Mouse (Mus musculus) R1 (cell line): ENCODE measurements around the gene Glrx2.
A peak's percentile ranks its signal among the peaks of the same experiment; 100 is the strongest.
"Not testable (repeated sequence)": the region's sequence is repeated elsewhere in the genome, so short reads cannot be mapped to it uniquely, and the experiment has no call there.

ENCODE experiments used
- DNase-seq: peaks from one replicate; pipeline ENCODE4 v3.0.0-alpha.2; 2018; ENCODE audit warnings: low read depth, low spot score

Gene Glrx2

GRCm38 (mm10) chr1:143716038-143716437, at the start of gene Glrx2:
Gene Glrx2 (plus strand): TSS chr1:143716338.
- DNase-seq, result not testable (repeated sequence)

DNA sequence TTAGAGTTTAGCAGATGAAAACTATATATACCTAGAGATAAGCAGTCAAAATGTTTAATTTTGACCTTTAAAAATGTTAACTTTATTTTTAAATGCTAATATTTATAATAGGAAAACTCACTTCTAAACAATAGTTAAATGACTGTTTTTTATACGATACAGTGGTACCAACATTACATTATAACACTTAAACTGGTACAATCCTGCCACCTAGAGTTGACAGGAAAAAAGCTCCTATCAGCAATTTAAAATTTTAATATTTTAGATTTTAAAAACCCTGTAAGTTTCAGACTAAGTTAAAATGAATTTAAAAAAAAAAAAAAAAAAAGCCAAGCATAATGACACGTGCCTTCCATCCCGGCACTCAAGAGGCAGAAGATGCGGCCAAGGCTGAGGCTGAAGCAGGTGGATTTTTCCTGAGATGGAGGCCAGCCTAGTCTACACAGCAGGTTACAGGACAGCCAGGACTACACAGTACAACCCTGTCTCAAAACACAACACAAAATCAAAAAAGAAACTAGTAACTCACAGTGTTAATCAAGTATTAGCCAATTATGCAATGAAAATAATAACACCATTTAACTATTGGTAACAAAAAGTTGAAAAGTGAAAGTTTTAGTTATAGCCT, 40.3 kb upstream of the Glrx2 start:
- DNase-seq, result no peak

GRCm38 (mm10) chr1:143681108-143681507, 35.0 kb upstream of the Glrx2 start:
- DNase-seq, result no peak

DNA sequence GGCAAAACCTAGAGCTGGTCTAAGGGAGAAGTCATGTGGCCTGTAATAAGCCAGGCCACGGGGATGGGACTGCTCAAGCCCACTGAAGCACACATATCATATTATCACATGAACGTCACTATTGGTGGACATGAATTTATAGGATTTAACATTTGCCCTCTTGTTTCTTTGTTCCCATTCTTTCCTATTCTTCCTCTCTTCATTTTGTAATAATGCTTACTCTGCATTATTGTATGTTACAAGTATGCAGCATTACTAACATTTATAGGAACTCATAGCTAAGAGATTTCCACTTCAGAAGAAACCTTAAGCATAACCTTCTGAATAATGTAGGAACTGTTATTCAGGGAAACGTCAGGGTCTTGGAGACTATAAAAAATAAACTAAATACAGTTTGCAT, 31.3 kb upstream of the Glrx2 start:
- DNase-seq, result no peak

- DNase-seq, result peak; percentile 13
Measured at GRCm38 (mm10) chr1:143701736-143702135, 14.4 kb upstream of the Glrx2 start.

DNA sequence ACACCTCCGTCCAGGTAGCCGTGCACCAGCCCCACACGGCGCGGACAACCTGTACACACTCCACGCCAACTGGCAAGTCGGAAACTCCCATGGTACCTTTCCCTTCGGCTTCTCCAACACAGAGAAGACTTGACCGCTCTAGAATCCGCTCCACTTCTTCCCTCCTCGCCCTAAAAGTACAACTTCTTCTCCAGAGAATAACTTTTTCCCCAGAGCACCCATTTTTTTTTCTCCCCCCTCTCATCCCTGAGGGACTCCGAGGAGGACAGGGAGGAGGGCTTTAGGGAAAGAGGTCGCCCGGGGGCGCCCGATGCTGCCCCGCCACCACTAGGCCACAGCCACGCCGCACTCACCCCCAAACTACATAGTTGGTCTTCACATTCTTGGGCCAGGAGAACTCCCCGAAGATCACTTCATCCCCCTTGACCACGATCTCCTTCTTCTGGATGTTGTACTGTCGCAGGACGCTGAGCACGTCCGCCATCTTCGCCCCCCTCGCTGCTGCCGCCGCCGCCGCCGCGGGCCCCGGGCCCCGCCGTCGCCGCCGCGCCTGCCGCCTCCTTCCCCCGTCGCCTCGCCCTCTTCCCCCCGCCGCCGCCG, 13.9 kb upstream of the Glrx2 start:
- DNase-seq, result peak; percentile 67

- DNase-seq, result peak; percentile 82
Measured at GRCm38 (mm10) chr1:143702741-143703262, 13.3 kb upstream of the Glrx2 start, which contains the start of gene Cdc73. Gene Cdc73 (minus strand): TSS chr1:143702893.

DNA sequence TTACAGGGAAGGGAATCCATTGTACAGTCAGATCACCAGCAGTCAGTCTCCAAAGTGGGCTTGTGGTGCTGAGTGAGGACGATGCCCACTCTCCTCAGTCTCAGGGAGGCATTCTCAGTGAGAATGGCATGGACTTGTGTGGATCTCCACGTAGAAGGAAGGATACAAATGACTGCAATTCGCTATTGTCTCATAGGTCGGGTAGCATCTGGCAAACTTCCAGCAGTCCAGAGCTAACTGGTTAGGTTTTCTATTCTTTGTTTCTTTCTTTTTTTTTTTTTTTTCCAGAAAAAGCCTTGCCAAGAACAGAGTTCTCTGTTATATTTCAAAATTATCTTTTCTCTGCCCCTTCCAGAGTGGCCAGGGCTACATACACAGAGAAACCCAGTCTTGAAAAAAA, 9.1 kb upstream of the Glrx2 start:
- DNase-seq, result no peak

- no peak for DNase-seq
Measured at GRCm38 (mm10) chr1:143708361-143708760, 7.8 kb upstream of the Glrx2 start.

DNA sequence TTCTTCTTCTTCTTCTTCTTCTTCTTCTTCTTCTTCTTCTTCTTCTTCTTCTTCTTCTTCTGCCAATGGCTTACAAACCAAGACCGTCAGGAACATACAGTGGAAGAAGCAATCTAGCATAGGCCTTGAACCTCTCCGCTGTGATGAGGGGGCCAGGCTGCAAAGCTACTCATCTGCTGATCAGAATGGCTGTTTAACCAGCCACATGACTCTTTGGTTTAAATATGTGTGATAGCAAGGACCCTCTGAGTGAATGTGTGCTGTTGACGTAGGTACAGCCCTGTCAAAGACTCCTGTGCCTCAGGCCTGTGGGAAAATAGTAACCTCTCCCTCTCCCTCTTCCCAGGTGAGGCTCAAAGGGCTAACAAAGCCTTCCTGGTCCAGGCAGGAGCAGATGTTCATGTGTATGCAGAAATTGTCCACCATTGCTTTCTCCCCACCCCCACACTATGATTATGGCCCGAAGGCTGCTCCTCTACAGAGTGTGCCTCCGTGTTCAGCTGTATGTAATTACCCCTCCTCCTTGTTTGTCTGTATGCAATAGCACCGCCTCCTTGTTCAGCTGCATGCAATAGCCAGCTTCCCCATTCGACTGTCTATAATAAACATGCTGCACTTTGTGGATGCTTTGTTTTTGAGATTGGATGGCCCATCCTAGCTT, 6.0 kb upstream of the Glrx2 start:
- DNase-seq, result no peak

DNA sequence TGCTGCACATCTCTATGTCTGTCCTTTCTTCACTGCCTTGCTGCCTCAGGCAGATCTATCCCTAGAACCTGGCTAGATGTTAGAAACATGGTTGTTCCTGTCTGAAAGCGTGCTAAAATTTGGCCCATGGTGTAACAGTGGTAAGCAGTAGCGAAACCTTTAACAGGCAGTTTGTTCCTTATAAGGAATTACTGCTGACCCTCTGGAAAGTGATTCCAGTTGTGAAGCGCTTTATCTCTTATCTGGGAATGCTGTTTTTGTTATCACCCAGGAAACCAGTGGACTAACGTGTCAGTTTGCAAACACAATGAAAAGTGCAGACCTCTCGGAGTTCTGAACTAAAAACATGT, 5.5 kb upstream of the Glrx2 start:
- DNase-seq, result no peak

DNA sequence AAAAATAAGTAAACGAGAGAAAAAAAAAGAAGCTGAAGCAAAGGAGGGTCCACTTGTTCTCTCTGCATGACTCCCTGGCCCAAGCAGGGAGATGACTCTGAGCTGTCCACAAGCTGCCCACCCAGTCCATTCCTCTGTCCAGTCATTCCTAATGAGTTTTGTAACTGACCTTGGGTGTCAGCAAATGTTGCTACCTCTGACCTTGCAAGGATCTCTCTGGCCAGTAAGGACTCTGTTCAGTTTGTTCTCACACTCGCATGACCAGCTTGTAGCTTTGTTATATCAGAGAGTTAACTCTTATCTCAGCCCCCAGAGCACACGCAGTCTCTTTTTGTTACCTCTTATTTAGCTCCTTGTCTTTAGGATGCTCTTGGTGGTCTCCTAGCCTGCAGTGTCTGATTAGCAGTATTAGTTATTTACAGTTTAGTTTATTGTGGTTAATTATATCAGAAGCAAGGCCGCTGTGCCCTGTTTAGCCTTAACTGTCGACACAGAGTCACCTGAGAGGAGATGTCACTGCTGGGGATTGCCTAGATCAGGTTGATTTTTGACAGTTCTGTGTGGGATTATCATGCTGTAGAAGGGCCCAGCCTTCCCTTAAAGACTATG, 8.4 kb downstream of the Glrx2 start:
- no peak for DNase-seq

GRCm38 (mm10) chr1:143727701-143728445, 11.7 kb downstream of the Glrx2 start:
- DNase-seq, result no peak

DNA sequence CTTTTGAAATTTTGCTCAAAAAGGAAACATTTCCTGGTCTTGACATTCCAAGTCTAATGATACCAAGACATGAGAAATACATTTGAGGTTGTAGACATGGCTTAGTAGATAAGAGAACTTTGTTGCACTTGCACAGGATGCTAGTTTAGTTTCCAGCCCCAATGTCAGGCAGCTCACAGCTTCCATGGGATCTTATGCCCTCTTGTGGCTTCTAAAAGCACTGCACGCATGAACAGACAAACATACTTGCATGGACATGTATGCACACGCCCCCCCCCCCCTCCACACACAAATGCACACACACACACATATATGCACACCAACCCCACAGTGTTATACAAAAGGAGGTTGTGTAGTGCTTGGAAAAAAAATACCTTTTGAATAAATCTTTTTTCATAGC, 14.8 kb downstream of the Glrx2 start:
- peak; percentile 89 for DNase-seq

GRCm38 (mm10) chr1:143731691-143732090, 15.6 kb downstream of the Glrx2 start:
- DNase-seq, result peak; percentile 96

DNA sequence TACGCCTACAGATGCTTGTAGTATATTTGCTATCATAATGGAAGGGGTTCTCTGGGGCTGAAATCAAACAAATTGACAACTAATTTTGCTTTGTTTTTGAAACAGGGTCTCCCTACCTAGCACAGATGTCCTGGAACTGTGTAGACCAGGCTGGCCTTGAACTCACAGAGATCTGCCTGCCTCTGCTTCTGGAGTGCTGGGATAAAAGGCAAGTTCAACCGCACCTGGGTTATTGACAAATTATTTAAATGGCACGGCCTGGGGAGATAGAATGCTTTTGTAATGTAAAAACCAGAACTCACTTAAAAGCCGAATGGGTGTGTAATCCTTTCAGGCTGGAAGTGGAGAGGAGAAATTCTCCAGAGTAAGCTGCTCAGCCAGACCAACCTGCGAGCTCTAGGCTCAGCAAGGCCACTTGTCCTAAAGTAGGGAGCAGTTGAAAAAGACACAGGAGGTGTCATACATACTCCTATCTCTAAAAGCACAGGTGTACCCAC, 17.8 kb downstream of the Glrx2 start:
- peak; percentile 91 for DNase-seq

DNA sequence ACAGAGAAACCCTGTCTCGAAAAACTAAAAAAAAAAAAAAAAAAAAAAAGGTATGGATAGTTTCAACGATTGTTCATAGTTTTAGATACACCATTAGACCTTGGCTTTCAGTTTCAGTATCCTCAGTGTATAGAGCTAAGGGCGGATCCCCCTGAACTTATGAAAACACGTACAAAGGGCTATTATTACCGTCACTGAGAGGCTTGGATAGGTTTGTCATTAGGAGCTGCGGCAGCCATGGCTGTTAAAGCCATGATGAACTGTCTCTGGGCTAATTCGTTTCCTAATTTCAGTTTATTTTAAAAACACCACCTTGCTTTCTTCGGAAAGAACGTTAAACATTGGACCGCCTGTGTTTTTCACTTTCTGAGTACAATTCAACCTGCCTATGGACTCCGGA, 22.7 kb downstream of the Glrx2 start:
- peak; percentile 16 for DNase-seq

DNA sequence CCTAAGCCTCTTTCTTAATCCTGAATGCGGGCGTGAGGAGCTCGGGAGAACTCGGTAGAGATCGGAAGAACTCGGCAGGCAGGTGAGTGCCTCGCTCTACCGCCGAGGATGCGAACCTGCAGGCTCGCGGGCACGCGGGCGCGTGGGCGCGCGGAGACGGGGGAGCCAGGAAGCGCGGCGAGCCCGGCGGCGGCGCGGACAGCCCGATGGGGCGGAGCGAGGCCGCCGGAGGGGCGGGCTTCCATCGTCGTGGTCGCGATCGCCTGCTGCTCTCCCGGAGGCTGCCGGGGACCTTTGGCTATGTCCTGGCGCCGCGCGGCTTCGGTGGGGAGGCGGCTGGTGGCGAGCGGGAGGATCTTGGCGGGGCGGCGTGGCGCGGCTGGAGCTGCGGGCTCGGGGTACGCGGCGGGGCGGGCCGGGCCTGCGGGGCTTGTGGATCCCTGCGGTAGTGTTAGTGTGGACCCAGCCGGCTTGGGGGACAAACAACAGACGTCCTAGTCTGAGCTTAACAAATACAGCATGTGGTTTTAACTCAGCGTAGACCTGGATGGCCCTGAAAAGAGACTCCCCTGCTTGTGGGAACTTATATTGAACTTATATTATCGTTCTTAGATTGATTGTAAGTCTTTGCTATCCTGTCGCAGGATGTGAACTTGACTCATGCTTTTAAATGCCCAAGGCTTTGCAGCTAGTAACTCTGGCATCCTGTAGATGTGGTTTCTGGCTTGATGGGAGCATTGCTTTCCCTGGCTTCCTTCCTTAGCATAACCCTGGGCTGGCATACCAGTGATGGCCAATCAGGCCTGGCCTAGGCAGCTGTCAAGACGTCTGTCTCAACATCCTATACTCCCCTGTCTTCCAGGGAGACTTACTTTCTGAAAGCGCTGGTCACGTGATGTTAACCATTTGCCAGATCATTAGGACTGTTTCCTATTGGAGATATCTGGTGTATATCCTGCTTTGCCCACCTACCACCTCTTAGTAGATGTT, 23.5 kb downstream of the Glrx2 start:
- peak; percentile 87 for DNase-seq

GRCm38 (mm10) chr1:143740581-143740980, 24.4 kb downstream of the Glrx2 start:
- DNase-seq, result no peak

DNA sequence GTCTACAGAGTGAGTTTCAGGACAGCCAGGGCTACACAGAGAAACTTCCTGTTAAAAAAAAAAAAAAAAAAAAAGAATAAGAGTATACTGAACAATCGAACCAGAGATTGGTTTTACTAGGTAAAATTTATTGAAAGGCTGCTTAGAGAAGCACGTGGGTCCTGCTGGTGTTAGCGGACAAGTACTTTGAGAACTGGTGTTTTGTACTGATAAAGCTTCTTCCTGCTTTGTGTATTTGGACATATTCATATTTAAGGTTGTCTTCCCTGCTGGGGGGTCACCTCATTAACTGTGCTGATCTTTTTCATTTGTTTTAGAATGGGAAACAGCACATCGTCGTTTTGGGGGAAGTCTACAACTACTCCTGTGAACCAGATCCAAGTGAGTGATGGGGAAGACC, 25.2 kb downstream of the Glrx2 start:
- DNase-seq, result no peak
